Comparison of ENCODE assay signal across 8 mouse cellular contexts in the genomic region with DNA sequence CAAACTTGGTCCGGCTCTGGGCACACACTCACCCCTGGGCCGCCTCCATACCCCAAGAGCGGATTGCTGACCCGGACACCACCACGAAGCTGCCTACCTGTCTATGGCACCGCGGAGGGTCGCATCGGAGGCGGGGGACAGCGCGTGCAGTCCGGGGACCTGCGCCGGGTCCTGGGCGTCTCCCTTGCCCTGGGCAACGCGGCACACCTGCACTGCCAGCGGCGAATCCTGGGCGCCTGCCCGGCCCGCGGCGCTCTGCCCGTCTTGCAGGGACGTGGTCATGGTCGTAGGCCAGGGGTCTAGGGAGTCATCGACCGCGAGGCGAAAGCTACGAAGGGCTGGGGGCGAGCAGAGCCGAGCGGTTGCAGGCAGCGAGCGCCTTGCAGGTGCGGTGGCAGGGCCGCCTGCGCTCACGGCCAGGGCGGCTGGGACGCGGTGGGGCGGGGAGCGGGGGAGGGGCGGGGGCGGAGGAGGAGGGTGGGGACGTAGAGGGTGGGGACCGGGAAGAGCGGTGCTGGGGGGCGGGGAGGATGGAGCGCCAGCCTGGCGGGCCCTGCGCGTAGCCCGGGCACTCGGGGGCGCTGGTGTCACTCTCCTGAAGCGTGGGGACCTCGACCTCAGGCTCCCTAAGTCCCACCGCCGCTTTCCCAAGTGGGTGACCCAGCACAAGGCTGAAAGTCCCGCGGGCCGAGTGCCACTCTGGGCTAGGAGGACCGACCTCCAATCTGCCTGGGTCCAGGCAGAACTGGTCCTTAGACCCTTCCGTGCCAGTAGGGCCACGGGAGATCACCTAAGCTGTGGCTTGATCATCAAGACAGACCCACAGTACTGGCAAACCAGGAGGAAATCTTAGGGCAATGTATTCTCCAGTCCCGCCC. TPM values are rescaled to one million over a fixed set of nuclear protein-coding genes. Genes with fewer than 3 reads are reported as not detected.
DNase-seq lines count a peak whose midpoint lies in the region; ATAC-seq and TF ChIP-seq lines count a peak whose summit lies in the region.

No protein-coding gene starts in this region.

- peak; percentile 48; the same call in 1 of the 2 replicates for TF ChIP-seq POLR2A in lung, adult 2 months (IDR thresholded peaks at IDR 0.05; ENCODE audit: borderline replicate concordance, extremely low read depth, low read depth, low read length)

- peak; percentile 69 for DNase-seq in ES-CJ7 (ENCODE audit: low read depth, low spot score)
- DNase-seq in cerebellum, adult 11 months: peak; percentile 10
- DNase-seq in heart, postnatal 10 days: peak; percentile 87
- peak; percentile 79 to 85 for DNase-seq in kidney, postnatal 4 days
- DNase-seq in lung, adult 2 months: peak; percentile 84
- DNase-seq in ovary, postnatal 10 days (ENCODE audit: low spot score): peak; percentile 27
- peak; percentile 59 for DNase-seq in thymus, postnatal 25 days

- no peak overlapping the region; the same call in 1 of the 2 replicates for H3K27ac ChIP-seq in forebrain, embryonic 15.5 days (replicated peaks)

- peak; percentile 88 for ATAC-seq in forebrain, embryonic 15.5 days (replicated peaks)

- TF ChIP-seq CTCF in lung, adult 2 months (IDR thresholded peaks at IDR 0.05; ENCODE audit: insufficient read depth, low read length): 0 out of 2 replicates have a peak, but pooled peaks have one; percentile 14

- intact Hi-C loops in heart, postnatal 10 days (cut with DNase I): loop anchor here (2.0 to 5.0 kb wide), 3 partner anchors 96 to 316 kb away; a partner anchor contains a TSS

- no peaks in the 10 kb centered on the region for H3K9me3 ChIP-seq in forebrain, embryonic 15.5 days

- H3K4me3 ChIP-seq in forebrain, embryonic 15.5 days: peak overlapping the region; percentile 75
- peak overlapping the region; percentile 96 for H3K4me3 ChIP-seq in lung, adult 2 months (replicated peaks; ENCODE audit: extremely low read depth, low read depth, low read length)

- under 1% methylated on average over 66 of the region's 71 CpGs for WGBS in forebrain, embryonic 15.5 days
- under 1% methylated on average over 68 of the region's 71 CpGs for WGBS in lung, adult 2 months

- H3K9ac ChIP-seq in forebrain, embryonic 15.5 days (replicated peaks): peak overlapping the region; percentile 78

- H3K4me2 ChIP-seq in forebrain, embryonic 15.5 days (replicated peaks): peak overlapping the region; percentile 94

- no peaks in the 10 kb centered on the region for H3K36me3 ChIP-seq in forebrain, embryonic 15.5 days

- no peaks in the 10 kb centered on the region for H3K27me3 ChIP-seq in forebrain, embryonic 15.5 days

- 0 out of 2 replicates have a peak, but pooled peaks cover 6% of the 10 kb centered on the region for H3K4me1 ChIP-seq in forebrain, embryonic 15.5 days
- 0 out of 2 replicates have a peak, but pooled peaks cover 5% of the 10 kb centered on the region for H3K4me1 ChIP-seq in lung, adult 2 months (ENCODE audit: control insufficient read depth, insufficient read depth, low read length)

RNA-seq across cellular contexts. Expression of a gene that starts 2.2 kb away (rescaled TPM):
- polyA plus RNA-seq in forebrain, embryonic 15.5 days (2015; fragmentation: Nextera tagmentation; extraction: Ambion mirVana): 23.8 and 25.6 TPM in 2 replicates
- total RNA-seq in heart, postnatal 10 days (2021): 100 to 1,000 TPM; 118 to 144 TPM
- polyA plus RNA-seq in lung, adult 2 months (2012; rRNA removed): 22.2 and 32.5 TPM in 2 replicates

Comparison
In these comparisons a context has a peak if more than half of its experiments do, and no peak if none do; other contexts are left out.
1. DNase-seq: peak in every context shown above with its lines; median percentile 87 in heart, postnatal 10 days; 84 in lung, adult 2 months; 82 in kidney, postnatal 4 days; 69 in ES-CJ7; 59 in thymus, postnatal 25 days; 27 in ovary, postnatal 10 days; 10 in cerebellum, adult 11 months.